Mouse (Mus musculus) embryo, embryonic 10.5 days (tissue): ENCODE results near the gene Mfsd6.
A peak's percentile ranks its signal among the peaks of the same experiment; 100 is the strongest.

Experiments used
- DNase-seq: peaks from one replicate; pipeline ENCODE4 v3.0.0-alpha.2; 2015; ENCODE audit warnings: low spot score

Mfsd6 gene

GRCm38 (mm10) chr1:52727056-52727900 lies at the start of gene Mfsd6:
Gene Mfsd6, minus strand, starts transcription at chr1:52727462.
- peak; percentile 45 for DNase-seq

- no peak for DNase-seq
These were observed 38.2 kb upstream of the Mfsd6 start for GRCm38 (mm10) chr1:52765176-52766111.

- no peak for DNase-seq
These were observed 36.9 kb upstream of the Mfsd6 start for GRCm38 (mm10) chr1:52763894-52764809.

GRCm38 (mm10) chr1:52758174-52758573 lies 30.9 kb upstream of the Mfsd6 start:
- peak; percentile 50 for DNase-seq

- DNase-seq, result no peak
These were observed 27.1 kb upstream of the Mfsd6 start for GRCm38 (mm10) chr1:52754331-52754730.

- DNase-seq, result no peak
These were observed 26.6 kb upstream of the Mfsd6 start for GRCm38 (mm10) chr1:52753828-52754227.

- DNase-seq, result no peak
These were observed 25.4 kb upstream of the Mfsd6 start for GRCm38 (mm10) chr1:52752706-52753105.

GRCm38 (mm10) chr1:52751634-52752033 lies 24.4 kb upstream of the Mfsd6 start:
- no peak for DNase-seq

- DNase-seq, result no peak
These were observed 22.7 kb upstream of the Mfsd6 start for GRCm38 (mm10) chr1:52749978-52750377.

GRCm38 (mm10) chr1:52748260-52748659 lies 21.0 kb upstream of the Mfsd6 start:
- peak; percentile 79 for DNase-seq

GRCm38 (mm10) chr1:52742567-52742966 lies 15.3 kb upstream of the Mfsd6 start:
- no peak for DNase-seq

- DNase-seq, result no peak
These were observed 6.9 kb upstream of the Mfsd6 start for GRCm38 (mm10) chr1:52734208-52734607.

- DNase-seq, result no peak
These were observed 3.0 kb upstream of the Mfsd6 start for GRCm38 (mm10) chr1:52730258-52730657.

- DNase-seq, result no peak
These were observed 1.7 kb upstream of the Mfsd6 start for GRCm38 (mm10) chr1:52728857-52729489.

- peak; percentile 38 for DNase-seq
These were observed 749 bp downstream of the Mfsd6 start for GRCm38 (mm10) chr1:52726371-52727055.

- no peak for DNase-seq
These were observed 4.7 kb downstream of the Mfsd6 start for GRCm38 (mm10) chr1:52722586-52722985.

- peak; percentile 14 for DNase-seq
These were observed 8.2 kb downstream of the Mfsd6 start for GRCm38 (mm10) chr1:52719096-52719495.

GRCm38 (mm10) chr1:52718068-52718748 lies 9.1 kb downstream of the Mfsd6 start:
- DNase-seq, result peak; percentile 25

GRCm38 (mm10) chr1:52714451-52714850 lies 12.8 kb downstream of the Mfsd6 start:
- no peak for DNase-seq

GRCm38 (mm10) chr1:52714021-52714420 lies 13.2 kb downstream of the Mfsd6 start:
- no peak for DNase-seq
